Mouse (Mus musculus): ENCODE measurements around the gene Siglecf.

GRCm38 (mm10) chr7:43305235-43305634 lies 45.9 kb upstream of the Siglecf start:
- TF ChIP-seq GATA1 (IDR thresholded peaks at IDR 0.05; ENCODE audit: borderline replicate concordance, low read length), result no peak
- no peak for TF ChIP-seq FLI1 (IDR thresholded peaks at IDR 0.05; ENCODE audit: low read length)
